Mouse (Mus musculus): ENCODE measurements at regions not wholly inside any gene's neighbourhood (a gene's known extent, or its start where the extent isn't known, plus 50 kb on each side); places are given as distances from the start of the nearest gene placed in this dataset.

DNA sequence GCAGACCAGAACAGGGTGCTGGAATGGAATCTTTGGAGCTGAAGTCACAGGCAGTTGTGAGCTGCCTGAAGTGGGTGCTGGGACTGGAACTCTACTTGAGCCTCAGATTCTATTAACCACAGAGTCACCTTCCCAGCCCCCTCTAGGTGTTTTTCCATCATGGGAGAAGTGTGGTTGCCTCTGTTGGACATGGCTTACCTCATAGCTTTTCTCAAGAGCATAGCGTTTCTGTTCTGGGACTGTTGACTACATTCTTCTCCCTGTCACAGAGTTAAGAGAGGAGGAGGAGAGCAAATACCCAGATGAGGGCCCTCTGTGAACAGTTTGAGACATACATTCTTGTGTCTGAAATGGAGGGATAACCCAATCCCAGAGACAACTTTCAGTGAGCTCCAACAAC, 81.5 kb upstream of the Tas2r119 start:
- DNase-seq: no peak

DNA sequence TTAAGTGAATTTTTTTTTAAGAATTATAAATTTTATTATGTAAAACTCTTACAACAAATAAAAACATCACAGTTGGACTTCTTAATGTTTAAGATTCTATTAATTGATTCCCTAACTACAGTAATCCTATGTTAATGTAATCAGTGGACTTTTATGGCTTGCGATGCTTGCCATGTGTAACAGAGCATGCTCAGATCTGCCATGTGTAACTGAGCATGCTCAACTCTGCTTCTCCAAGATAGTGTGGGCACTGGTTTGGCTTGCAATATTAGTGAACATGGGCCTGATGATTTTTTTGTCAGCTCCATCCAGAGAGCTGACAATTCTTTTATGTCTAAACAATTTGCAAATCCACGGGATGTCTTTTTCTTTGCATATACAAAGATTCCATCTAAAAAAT, 66.4 kb upstream of the Tas2r119 start:
- DNase-seq: no peak
